Mouse (Mus musculus) midbrain, embryonic 14.5 days (tissue): ENCODE measurements around the gene Ntn1. TPM values are rescaled to one million over a fixed set of nuclear protein-coding genes. Genes with fewer than 3 reads are reported as not detected.

Experiments
- ATAC-seq: fragments of 200-750 bp; cut with Nextera tagmentation; 2 replicates; pipeline ENCODE4 v1.8.0; 2017; ENCODE audit warnings: moderate number of reproducible peaks, moderate library complexity; ENCODE audit not compliant: low FRiP score, low TSS enrichment
- DNase-seq: peaks from one replicate; pipeline ENCODE4 v3.0.0-alpha.2; 2015
- H3K27ac ChIP-seq: fragments of 300-500 bp; sonication (generic); replicated peaks from 2 replicates; pipeline ENCODE4 v1.5.1; 2014; ENCODE audit warnings: mild to moderate bottlenecking, low read depth, low read length, moderate library complexity
- H3K27me3 ChIP-seq: fragments of 300-500 bp; sonication (generic); 2 replicates; pipeline ENCODE4 v1.6.1; 2014; ENCODE audit warnings: low read length, control low read depth, mixed read lengths; ENCODE audit not compliant: control insufficient read depth, insufficient read depth
- H3K36me3 ChIP-seq: fragments of 300-500 bp; sonication (generic); 2 replicates; pipeline ENCODE4 v1.6.1; 2014; ENCODE audit warnings: low read length, control low read depth; ENCODE audit not compliant: control insufficient read depth, insufficient read depth
- H3K4me1 ChIP-seq: fragments of 300-500 bp; sonication (generic); 2 replicates; pipeline ENCODE4 v1.6.1; 2014; ENCODE audit warnings: mild to moderate bottlenecking, antibody characterized with exemption, low read length, control low read depth; ENCODE audit not compliant: control insufficient read depth, insufficient read depth
- H3K4me2 ChIP-seq: fragments of 300-500 bp; sonication (generic); 2 replicates; pipeline ENCODE4 v1.6.1; 2014; ENCODE audit warnings: mild to moderate bottlenecking, low read length, moderate library complexity
- H3K4me3 ChIP-seq: fragments of 300-500 bp; sonication (generic); replicated peaks from 2 replicates; pipeline ENCODE4 v1.5.1; 2014; ENCODE audit warnings: low read depth, low read length
- H3K9ac ChIP-seq: fragments of 300-500 bp; sonication (generic); replicated peaks from 2 replicates; pipeline ENCODE4 v1.6.1; 2014; ENCODE audit warnings: mild to moderate bottlenecking, low read length, moderate library complexity
- H3K9me3 ChIP-seq: fragments of 300-500 bp; sonication (generic); 2 replicates; pipeline ENCODE4 v1.6.1; 2016; ENCODE audit warnings: low read length, control low read depth, mixed read lengths; ENCODE audit not compliant: control insufficient read depth
- WGBS: fragments of 180-500 bp; shearing (Covaris S2); extraction: QIAGEN DNeasy Blood & Tissue Kit; methylation state at CpG from one replicate; pipeline ENCODE4 v1.1.7; 2014; 5-methylcytosine and 5-hydroxymethylcytosine counted together
- polyA plus RNA-seq: library from polyadenylated mRNA; unstranded; fragments of >200 nt; fragmentation: Nextera tagmentation; extraction: Ambion mirVana; gene quantifications from 2 replicates; pipeline ENCODE4 v1.2.1, GENCODE M21; 2014

The Ntn1 gene
- polyA plus RNA-seq, 1 experiment from 2014 or later = 8.4 TPM

- Histone ChIP-seq H3K36me3 (no peaks in the 10 kb centered on the region), H3K9ac (no peak overlapping the region), H3K27ac (no peak overlapping the region), H3K9me3 (no peaks in the 10 kb centered on the region), H3K4me2 (no peak overlapping the region), H3K4me1 (peaks cover 5% of the 10 kb centered on the region), H3K27me3 (no peaks in the 10 kb centered on the region), H3K4me3 (no peak overlapping the region)
- DNase-seq (no peak), ATAC-seq (no peak)
- 27% methylated on average over 8 of the region's 8 CpGs for WGBS
These were observed 25.1 kb upstream of the Ntn1 start for GRCm38 (mm10) chr11:68425492-68426315.

GRCm38 (mm10) chr11:68417831-68418230 lies 17.2 kb upstream of the Ntn1 start:
- 34% methylated on average over 9 of the region's 9 CpGs for WGBS
- H3K4me2 ChIP-seq = no peak overlapping the region

DNA sequence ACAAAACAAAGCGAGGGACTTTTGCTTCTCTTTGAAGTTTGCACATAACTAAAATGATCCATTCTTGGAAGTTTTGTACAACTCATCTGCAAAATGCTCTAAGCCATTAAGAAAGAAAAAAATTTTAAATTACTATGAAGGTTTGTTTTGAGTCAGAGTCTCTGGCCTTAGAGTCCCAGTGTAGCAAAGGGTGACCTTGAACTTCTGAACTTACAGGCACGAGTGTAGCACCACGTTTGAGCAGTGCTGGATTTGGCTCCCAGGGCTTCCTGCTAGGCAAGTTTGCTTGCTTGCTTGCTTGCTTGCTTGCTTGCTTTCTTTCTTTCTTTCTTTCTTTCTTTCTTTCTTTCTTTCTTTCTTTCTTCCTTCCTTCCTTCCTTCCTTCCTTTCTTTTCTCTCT lies 16.4 kb upstream of the Ntn1 start:
- Histone ChIP-seq H3K4me2 (no peak overlapping the region), H3K27me3 (no peaks in the 10 kb centered on the region), H3K4me3 (no peak overlapping the region), H3K9ac (no peak overlapping the region), H3K36me3 (no peaks in the 10 kb centered on the region), H3K4me1 (no peaks in the 10 kb centered on the region), H3K27ac (no peak overlapping the region), H3K9me3 (peaks cover 5% of the 10 kb centered on the region)
- DNase-seq = no peak
- no peak for ATAC-seq
- WGBS = 79% methylated on average over 3 of the region's 3 CpGs

More at GRCm38 (mm10) chr11:68417831-68418230, 17.2 kb upstream of the Ntn1 start:
- H3K9me3 ChIP-seq = peaks cover 5% of the 10 kb centered on the region
- no peaks in the 10 kb centered on the region for H3K36me3 ChIP-seq
- ATAC-seq (no peak), DNase-seq (peak; percentile 54)
- H3K9ac ChIP-seq = no peak overlapping the region
- H3K27me3 ChIP-seq = no peaks in the 10 kb centered on the region
- H3K4me1 ChIP-seq = no peaks in the 10 kb centered on the region
- H3K27ac ChIP-seq = no peak overlapping the region
- H3K4me3 ChIP-seq = no peak overlapping the region

DNA sequence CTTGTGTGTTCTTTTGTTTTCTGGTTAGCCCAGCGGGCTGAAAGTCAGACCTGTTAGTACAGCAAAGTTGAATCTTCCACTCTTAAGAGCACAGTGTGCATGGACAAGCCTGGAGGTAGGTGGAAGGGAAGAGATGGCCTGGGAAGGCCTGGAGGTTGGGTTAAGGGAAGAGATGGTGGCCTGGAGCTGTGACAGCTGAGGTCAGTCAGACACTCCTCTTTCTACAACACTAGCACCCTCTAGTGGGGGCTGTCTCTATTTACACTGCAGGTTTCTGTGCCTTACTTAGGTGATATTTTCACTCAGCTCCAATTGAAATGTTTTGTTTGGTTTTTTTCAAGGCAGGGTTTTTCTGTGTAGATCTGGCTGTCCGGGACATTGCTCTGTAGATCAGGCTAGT lies 7.5 kb upstream of the Ntn1 start:
- H3K4me1 ChIP-seq = no peaks in the 10 kb centered on the region
- H3K9ac ChIP-seq = no peak overlapping the region
- H3K9me3 ChIP-seq = no peaks in the 10 kb centered on the region
- no peaks in the 10 kb centered on the region for H3K36me3 ChIP-seq
- H3K27me3 ChIP-seq = peaks cover 4% of the 10 kb centered on the region; the same call in 1 of the 2 replicates
- no peak overlapping the region for H3K4me3 ChIP-seq
- no peak overlapping the region for H3K4me2 ChIP-seq
- H3K27ac ChIP-seq = no peak overlapping the region
- 51% methylated on average over 2 of the region's 2 CpGs for WGBS
- ATAC-seq (no peak), DNase-seq (peak; percentile 93)

- 64% methylated on average over 11 of the region's 11 CpGs for WGBS
- no peak overlapping the region for H3K9ac ChIP-seq
- no peaks in the 10 kb centered on the region for H3K4me1 ChIP-seq
- H3K4me3 ChIP-seq = no peak overlapping the region
- no peaks in the 10 kb centered on the region for H3K36me3 ChIP-seq
- no peak overlapping the region for H3K4me2 ChIP-seq
- ATAC-seq (no peak), DNase-seq (no peak)
- H3K9me3 ChIP-seq = no peaks in the 10 kb centered on the region
- H3K27ac ChIP-seq = no peak overlapping the region
- H3K27me3 ChIP-seq = peaks cover 4% of the 10 kb centered on the region; the same call in 1 of the 2 replicates
These were observed 6.8 kb upstream of the Ntn1 start for GRCm38 (mm10) chr11:68407266-68407926.

DNA sequence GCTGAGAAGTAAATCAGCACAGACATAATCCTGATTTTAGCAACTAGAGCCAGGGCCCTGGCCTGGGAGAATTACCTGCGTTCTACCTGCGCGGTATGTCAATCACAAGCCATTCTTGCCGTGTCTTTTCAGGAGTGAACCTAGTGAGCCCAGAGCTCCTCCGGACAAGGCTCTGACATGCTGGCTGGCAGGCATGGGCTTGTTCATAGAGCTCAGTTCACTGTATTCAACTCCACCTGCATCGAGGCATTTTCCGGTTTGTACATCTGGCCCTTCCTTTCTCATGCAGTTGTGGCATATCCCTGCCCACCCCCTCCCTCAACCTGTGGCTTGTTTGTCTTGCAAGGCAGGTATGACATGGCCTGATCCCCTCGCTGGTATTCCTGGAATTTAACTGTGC lies 5.0 kb upstream of the Ntn1 start:
- Histone ChIP-seq H3K4me2 (no peak overlapping the region), H3K27me3 (peaks cover 19% of the 10 kb centered on the region; the same call in 1 of the 2 replicates), H3K4me3 (no peak overlapping the region), H3K9me3 (no peaks in the 10 kb centered on the region), H3K27ac (no peak overlapping the region), H3K36me3 (no peaks in the 10 kb centered on the region), H3K4me1 (peaks cover under 1% of the 10 kb centered on the region; the same call in 1 of the 2 replicates), H3K9ac (no peak overlapping the region)
- no peak for DNase-seq
- ATAC-seq = no peak
- WGBS = 94% methylated on average over 8 of the region's 8 CpGs

DNA sequence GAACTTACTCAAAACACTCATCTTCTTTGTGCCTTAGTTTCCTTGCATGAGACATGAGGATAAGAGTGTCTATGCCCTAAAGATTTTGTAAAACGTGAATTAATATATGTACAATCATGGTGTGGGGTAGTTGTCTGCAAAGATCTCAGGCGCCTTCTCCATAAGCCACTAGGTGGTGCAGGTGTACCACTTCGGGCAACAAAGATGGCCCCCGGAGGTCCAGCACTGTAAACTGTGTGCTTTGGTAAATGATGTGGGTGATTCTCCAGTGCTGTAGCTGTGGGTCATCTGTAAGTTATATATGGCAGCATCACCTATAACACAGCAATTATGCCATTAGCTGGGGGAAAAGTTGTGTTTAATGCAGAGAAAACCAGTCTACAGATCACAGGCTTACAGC lies 3.6 kb upstream of the Ntn1 start:
- no peak overlapping the region for H3K4me3 ChIP-seq
- H3K27me3 ChIP-seq = peaks cover 32% of the 10 kb centered on the region
- no peak for DNase-seq
- H3K27ac ChIP-seq = no peak overlapping the region
- H3K9ac ChIP-seq = no peak overlapping the region
- H3K36me3 ChIP-seq = no peaks in the 10 kb centered on the region
- no peak for ATAC-seq
- WGBS = 58% methylated on average over 4 of the region's 4 CpGs
- H3K4me1 ChIP-seq = peaks cover 8% of the 10 kb centered on the region; the same call in 1 of the 2 replicates
- H3K9me3 ChIP-seq = no peaks in the 10 kb centered on the region
- H3K4me2 ChIP-seq = no peak overlapping the region

DNA sequence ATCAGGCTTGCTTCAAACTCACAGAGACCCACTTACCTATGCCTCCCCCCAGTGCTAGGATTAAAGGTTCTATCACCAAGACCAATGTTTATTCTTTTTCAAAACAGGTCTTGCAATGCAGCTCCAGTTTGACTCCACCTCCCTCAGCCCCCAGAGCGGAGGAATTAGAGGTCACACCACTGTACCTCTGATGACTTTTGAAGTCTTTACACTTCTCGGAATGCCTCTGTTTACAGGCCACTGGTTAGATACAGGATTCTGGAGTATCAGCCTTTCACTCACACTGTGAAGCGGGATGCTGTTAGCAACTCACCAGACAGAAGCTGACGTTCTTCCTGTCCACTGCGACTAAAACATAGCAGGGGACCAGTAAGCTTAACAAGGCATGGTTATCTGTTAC lies 805 bp upstream of the Ntn1 start:
- Histone ChIP-seq H3K4me3 (no peak overlapping the region), H3K4me2 (no peak overlapping the region), H3K9me3 (no peaks in the 10 kb centered on the region), H3K4me1 (peaks cover 11% of the 10 kb centered on the region; the same call in 1 of the 2 replicates), H3K27me3 (peaks cover 60% of the 10 kb centered on the region), H3K9ac (no peak overlapping the region), H3K36me3 (no peaks in the 10 kb centered on the region), H3K27ac (no peak overlapping the region)
- WGBS = 28% methylated on average over 5 of the region's 5 CpGs
- DNase-seq (no peak), ATAC-seq (no peak)
